11 mouse cellular contexts compared by ENCODE assay signal in genomic region chr12:12993894-12994714, GRCm38 (mm10). TPM values are rescaled to one million over a fixed set of nuclear protein-coding genes. Genes with fewer than 3 reads are reported as not detected.
DNase-seq lines count a peak whose midpoint lies in the region; ATAC-seq lines count a peak whose summit lies in the region.
"Had no signal": no experiment of that assay in that cellular context is flagged by ENCODE, and none has a peak within 500 bp of the region (broad histone marks: within the 10 kb centered on the region; RNA-seq: fewer than 3 reads in every experiment).

No protein-coding gene starts in this region.

- H3K9ac ChIP-seq in neural tube, embryonic 15.5 days (replicated peaks): no peak overlapping the region

- H3K4me3 ChIP-seq in neural tube, embryonic 15.5 days (replicated peaks): no peak overlapping the region
- H3K4me3 ChIP-seq: megakaryocyte, embryonic 14.5 days had no signal

- no peaks in the 10 kb centered on the region for H3K9me3 ChIP-seq in neural tube, embryonic 15.5 days (replicated peaks)
- H3K9me3 ChIP-seq: megakaryocyte, embryonic 14.5 days had no signal

- peak; percentile 39 for DNase-seq in gastrocnemius, postnatal 25 days
- no peak for DNase-seq in gastrocnemius, postnatal 36 days
- peak; percentile 29 for DNase-seq in neural tube, embryonic 10.5 days (ENCODE audit: extremely low spot score, low spot score)
- peak; percentile 4 to 31 for DNase-seq in heart, postnatal 36 days
- DNase-seq in yolk sac, embryonic 10.5 days (ENCODE audit: low spot score): peak; percentile 56
- no peak for DNase-seq in frontal cortex, postnatal 25 days (ENCODE audit: low spot score in 2 of 2)
- no peak for DNase-seq in left cerebral cortex, adult 11 months (ENCODE audit: low spot score)
- DNase-seq: cerebellum, postnatal 14 days; gastrocnemius, postnatal 10 days had no signal

- H3K27ac ChIP-seq in neural tube, embryonic 15.5 days (replicated peaks): no peak overlapping the region

- no peak for ATAC-seq in neural tube, embryonic 15.5 days (ENCODE audit: low FRiP score)

- H3K4me1 ChIP-seq in neural tube, embryonic 15.5 days: 0 out of 2 replicates have a peak, but pooled peaks cover 7% of the 10 kb centered on the region
- H3K4me1 ChIP-seq: megakaryocyte, embryonic 14.5 days had no signal

- intact Hi-C loops in gastrocnemius, postnatal 36 days (cut with DNase I): no loop called here
- intact Hi-C loops in heart, postnatal 36 days (cut with DNase I): no loop called here

- no peaks in the 10 kb centered on the region for H3K27me3 ChIP-seq in neural tube, embryonic 15.5 days (replicated peaks)

- 50% methylated on average over 8 of the region's 8 CpGs for WGBS in neural tube, embryonic 15.5 days

- no peak overlapping the region for H3K4me2 ChIP-seq in neural tube, embryonic 15.5 days

- no peaks in the 10 kb centered on the region for H3K36me3 ChIP-seq in neural tube, embryonic 15.5 days

RNA-seq across cellular contexts. Expression of gene Mycn, which starts 52.4 kb away (rescaled TPM):
- under 1 TPM; 0.74 to 0.80 TPM for total RNA-seq in gastrocnemius, postnatal 25 days (2021)
- total RNA-seq in gastrocnemius, postnatal 36 days (2021): under 1 TPM; 0.42 to 0.84 TPM
- 40.7 and 43.2 TPM in 2 replicates for polyA plus RNA-seq in neural tube, embryonic 15.5 days (2015; fragmentation: Nextera tagmentation; extraction: Ambion mirVana)
- 1 to 10 TPM; 2.9 to 3.3 TPM for total RNA-seq in heart, postnatal 36 days (2021)

Comparison
In these comparisons a context has a peak if more than half of its experiments do, and no peak if none do; other contexts are left out.
1. DNase-seq: peak in gastrocnemius, postnatal 25 days (single experiment), neural tube, embryonic 10.5 days (single experiment), heart, postnatal 36 days (2 of 2) and yolk sac, embryonic 10.5 days (single experiment); none in gastrocnemius, postnatal 36 days (0 of 2), frontal cortex, postnatal 25 days (0 of 2) and left cerebral cortex, adult 11 months (single experiment).